Mouse (Mus musculus) layer of hippocampus, postnatal 25 days (tissue): ENCODE data around the gene Gm9513. TPM values are rescaled to one million over a fixed set of nuclear protein-coding genes. Genes with fewer than 3 reads are reported as not detected.

ENCODE experiments used
- DNase-seq, 2 experiments: peaks; one replicate each; pipeline ENCODE4 v3.0.0; 2022; ENCODE audit warnings: mixed read lengths in 2 of 2, low spot score in 1 of 2; ENCODE audit errors: extremely low spot score in 1 of 2
- total RNA-seq, 2 experiments: library from RNA; stranded (reverse); gene quantifications; 2 replicates each; pipeline ENCODE4 v1.2.3; 2021

Gene Gm9513
- not detected for total RNA-seq

- DNase-seq = no peak
Measured at GRCm38 (mm10) chr9:36475338-36475737, at the start of gene Gm9513. TSS of gene Gm9513 (plus strand) at chr9:36475638.

DNA sequence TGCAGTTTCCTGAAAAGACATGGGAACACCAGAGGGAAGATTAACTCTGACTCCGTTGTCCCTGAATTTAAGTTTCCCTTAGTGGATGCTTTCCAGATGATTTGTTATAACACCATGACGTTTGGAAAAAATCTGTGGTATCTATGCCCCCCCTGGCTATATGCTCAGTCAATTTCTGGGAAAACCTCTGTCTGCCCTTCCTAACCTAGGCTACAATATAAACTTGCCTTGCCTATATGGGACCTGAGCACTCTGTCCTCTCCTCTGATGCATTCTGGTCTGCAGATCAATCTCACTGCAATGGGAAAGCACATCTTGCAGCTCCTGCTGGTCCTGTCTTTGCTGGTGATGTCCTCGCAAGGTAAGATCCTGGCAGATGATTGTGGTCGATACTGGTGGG, 43.9 kb upstream of the Gm9513 start, which contains the start of gene Gm7257:
TSS of gene Gm7257 (plus strand) at position 301 of the 400 bp plus-strand sequence.
- DNase-seq = no peak

DNA sequence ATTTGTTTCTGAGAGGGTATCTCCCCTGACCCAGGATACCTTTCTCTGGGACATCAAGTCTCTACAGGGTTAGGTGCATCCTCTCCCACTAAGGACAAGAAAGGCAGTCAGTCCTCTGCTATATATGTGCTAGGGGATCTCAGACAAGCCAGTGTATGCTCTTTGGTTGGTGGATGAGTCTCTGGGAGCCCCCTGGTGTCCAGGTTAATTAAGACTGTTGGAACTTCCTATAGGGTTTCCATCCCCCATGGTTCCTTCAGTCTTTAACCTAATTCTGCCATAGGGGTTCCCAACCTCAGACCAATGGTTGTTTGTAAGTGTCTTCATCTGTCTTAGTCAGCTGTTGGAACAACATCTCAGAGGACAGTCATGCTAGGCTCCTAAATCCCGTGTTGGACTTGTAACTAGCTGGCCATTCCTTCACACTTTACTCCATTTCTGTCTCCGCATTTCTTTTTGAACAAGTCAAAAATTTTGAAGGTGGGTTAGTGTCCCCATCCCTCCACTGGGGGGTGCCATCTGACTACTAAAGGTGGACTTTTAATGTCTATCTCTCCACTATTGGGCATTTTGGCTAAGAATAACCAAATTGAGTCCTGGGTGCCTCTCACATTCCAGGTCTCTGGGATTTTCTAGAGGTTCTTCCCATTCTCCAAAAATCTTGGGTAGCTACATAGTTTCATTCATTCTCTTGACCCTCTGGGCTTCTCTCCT, 40.2 kb upstream of the Gm9513 start:
- DNase-seq = peak in 1 of 2 experiments; percentile 15

GRCm38 (mm10) chr9:36494501-36495220, 19.2 kb downstream of the Gm9513 start:
- no peak for DNase-seq

- DNase-seq = no peak
Measured at GRCm38 (mm10) chr9:36495824-36496223, 20.4 kb downstream of the Gm9513 start.

DNA sequence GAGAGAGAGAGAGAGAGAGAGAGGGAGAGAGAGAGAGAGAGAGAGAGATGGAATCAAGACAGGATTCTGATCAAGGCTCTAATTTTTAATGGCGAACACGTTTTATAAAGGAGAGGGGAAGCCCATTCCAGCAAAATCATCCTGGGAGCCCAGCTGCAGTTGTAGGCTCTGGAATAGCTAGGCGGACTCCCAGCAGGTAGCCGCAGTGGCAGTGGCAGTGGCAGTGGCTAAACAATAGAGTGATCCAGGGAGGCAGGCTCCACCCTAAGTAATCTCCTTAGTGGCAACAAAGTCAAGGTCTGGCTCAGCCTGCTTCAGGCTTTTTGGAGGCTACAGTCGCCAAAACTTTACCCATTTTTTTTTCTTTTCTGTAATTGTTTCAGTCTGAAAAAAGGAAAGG, 28.8 kb downstream of the Gm9513 start:
- DNase-seq = no peak

Other genes with a start within 250 kb of the Gm9513 start
- gene Gm7257, start 43.8 kb upstream of the Gm9513 start, total RNA-seq = not detected
- not detected for gene Gm5615, start 66.3 kb downstream of the Gm9513 start, total RNA-seq
- not detected for gene Gm17689, start 107.0 kb downstream of the Gm9513 start, total RNA-seq
- not detected for gene A630095E13Rik, start 167.7 kb downstream of the Gm9513 start, total RNA-seq
- gene Acrv1, start 217.6 kb downstream of the Gm9513 start, total RNA-seq = not detected